Mouse (Mus musculus) forebrain, embryonic 10.5 days (tissue): ENCODE results near the gene Ank2. TPM values are rescaled to one million over a fixed set of nuclear protein-coding genes. Genes with fewer than 3 reads are reported as not detected.

Experiments
- DNase-seq: peaks from one replicate; pipeline ENCODE4 v3.0.0-alpha.2; 2017; ENCODE audit warnings: low spot score; ENCODE audit errors: extremely low spot score
- H3K27ac ChIP-seq: fragments of 300-500 bp; sonication (generic); 2 replicates; pipeline ENCODE4 v1.5.1; 2016; ENCODE audit warnings: mild to moderate bottlenecking
- H3K27me3 ChIP-seq: fragments of 300-500 bp; sonication (generic); 2 replicates; pipeline ENCODE4 v1.6.1; 2016; ENCODE audit warnings: mild to moderate bottlenecking; ENCODE audit not compliant: poor library complexity, severe bottlenecking
- H3K36me3 ChIP-seq: fragments of 300-500 bp; sonication (generic); replicated peaks from 2 replicates; pipeline ENCODE4 v1.6.1; 2016; ENCODE audit warnings: mild to moderate bottlenecking, moderate library complexity
- H3K4me1 ChIP-seq: fragments of 300-500 bp; sonication (generic); 2 replicates; pipeline ENCODE4 v1.6.1; 2016
- H3K4me3 ChIP-seq: fragments of 300-500 bp; sonication (generic); 2 replicates; pipeline ENCODE4 v1.5.1; 2016; ENCODE audit warnings: mild to moderate bottlenecking, moderate library complexity
- H3K9me3 ChIP-seq: fragments of 300-500 bp; sonication (generic); 2 replicates; pipeline ENCODE4 v1.6.1; 2016; ENCODE audit warnings: mild to moderate bottlenecking, moderate library complexity
- WGBS: fragments of 180-500 bp; shearing (Covaris S2); methylation state at CpG from one replicate; pipeline ENCODE4 v1.1.7; 2016; 5-methylcytosine and 5-hydroxymethylcytosine counted together
- polyA plus RNA-seq: library from polyadenylated mRNA; unstranded; fragments of >200 nt; fragmentation: Nextera tagmentation; extraction: Ambion mirVana; gene quantifications from 2 replicates; pipeline ENCODE4 v1.2.1, GENCODE M21; 2016

Ank2 gene
- polyA plus RNA-seq, 1 experiment from 2014 or later: 36.3 TPM

- whole genome bisulfite sequencing: 93% methylated on average over 5 of the region's 5 CpGs
- H3K27me3 ChIP-seq: no peaks in the 10 kb centered on the region
- no peak for DNase-seq
- H3K36me3 ChIP-seq: no peaks in the 10 kb centered on the region
- H3K4me3 ChIP-seq: no peak overlapping the region
- H3K4me1 ChIP-seq: peaks cover 10% of the 10 kb centered on the region
- no peaks in the 10 kb centered on the region for H3K9me3 ChIP-seq
- H3K27ac ChIP-seq: no peak overlapping the region
Observed at GRCm38 (mm10) chr3:127188086-127188788, 310.9 kb downstream of the Ank2 start.

- Histone ChIP-seq H3K4me3 (no peak overlapping the region), H3K27ac (no peak overlapping the region), H3K36me3 (no peaks in the 10 kb centered on the region), H3K27me3 (no peaks in the 10 kb centered on the region), H3K4me1 (peaks cover 10% of the 10 kb centered on the region), H3K9me3 (no peaks in the 10 kb centered on the region)
- WGBS: 90% methylated on average over 2 of the region's 2 CpGs
- no peak for DNase-seq
Observed at GRCm38 (mm10) chr3:127187081-127187480, 312.1 kb downstream of the Ank2 start.

DNA sequence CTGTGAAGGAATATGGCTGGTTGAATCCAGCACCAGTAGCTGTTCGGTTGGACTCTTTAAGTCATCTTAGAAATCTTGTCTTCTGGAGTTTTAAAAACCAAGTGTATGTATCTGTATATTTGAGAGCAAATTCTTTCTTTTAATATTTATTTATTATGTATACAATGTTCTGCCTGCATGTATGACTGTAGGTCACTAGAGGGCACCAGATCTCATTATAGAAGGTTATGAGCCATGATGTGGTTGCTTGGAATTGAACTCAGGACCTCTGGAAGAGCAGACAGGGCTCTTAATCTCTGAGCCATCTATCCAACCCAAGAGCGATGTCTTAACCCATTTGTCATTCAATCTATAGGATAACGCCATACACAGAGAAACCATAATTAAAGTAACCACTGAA is 312.9 kb downstream of the Ank2 start:
- DNase-seq: no peak
- no peak overlapping the region for H3K27ac ChIP-seq
- no peaks in the 10 kb centered on the region for H3K27me3 ChIP-seq
- WGBS: 87% methylated on average over 3 of the region's 3 CpGs
- no peak overlapping the region for H3K4me3 ChIP-seq
- no peaks in the 10 kb centered on the region for H3K9me3 ChIP-seq
- no peaks in the 10 kb centered on the region for H3K36me3 ChIP-seq
- H3K4me1 ChIP-seq: peaks cover 10% of the 10 kb centered on the region

GRCm38 (mm10) chr3:127183998-127184753 is 315.0 kb downstream of the Ank2 start:
- H3K27me3 ChIP-seq: no peaks in the 10 kb centered on the region
- H3K27ac ChIP-seq: no peak overlapping the region
- H3K9me3 ChIP-seq: no peaks in the 10 kb centered on the region
- no peaks in the 10 kb centered on the region for H3K4me1 ChIP-seq
- DNase-seq: no peak
- no peak overlapping the region for H3K4me3 ChIP-seq
- H3K36me3 ChIP-seq: no peaks in the 10 kb centered on the region
- WGBS: 32% methylated on average over 5 of the region's 5 CpGs

- no peak overlapping the region for H3K27ac ChIP-seq
- no peaks in the 10 kb centered on the region for H3K4me1 ChIP-seq
- no peaks in the 10 kb centered on the region for H3K9me3 ChIP-seq
- 75% methylated on average over 2 of the region's 2 CpGs for WGBS
- DNase-seq: no peak
- no peaks in the 10 kb centered on the region for H3K36me3 ChIP-seq
- no peaks in the 10 kb centered on the region for H3K27me3 ChIP-seq
- H3K4me3 ChIP-seq: no peak overlapping the region
Observed at GRCm38 (mm10) chr3:127172697-127173096, 326.5 kb downstream of the Ank2 start.

DNA sequence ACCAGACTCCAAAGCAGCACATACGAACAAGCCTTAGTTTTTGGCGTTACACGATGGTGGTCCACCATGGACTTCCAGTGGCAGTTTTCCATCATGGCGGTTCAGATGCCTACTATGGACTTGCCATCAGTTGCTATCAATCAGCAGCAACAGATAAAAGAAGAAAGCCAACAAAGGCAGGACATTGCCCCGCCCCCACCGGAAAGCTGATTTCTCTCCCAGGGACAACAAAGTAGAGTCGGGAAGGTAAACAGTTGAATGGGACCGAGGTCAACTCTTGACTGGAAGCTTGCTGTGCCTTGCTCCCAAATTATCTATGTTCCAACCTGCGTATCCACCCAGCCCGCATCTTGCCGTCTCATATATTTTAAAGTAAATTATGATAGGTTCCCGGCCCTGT is 328.9 kb downstream of the Ank2 start:
- no peak for DNase-seq
- Histone ChIP-seq H3K27ac (no peak overlapping the region), H3K4me1 (no peaks in the 10 kb centered on the region), H3K36me3 (no peaks in the 10 kb centered on the region), H3K9me3 (no peaks in the 10 kb centered on the region), H3K27me3 (peaks cover 3% of the 10 kb centered on the region), H3K4me3 (no peak overlapping the region)
- 93% methylated on average over 12 of the region's 12 CpGs for WGBS

- WGBS: 82% methylated on average over 1 of the region's 1 CpGs
- no peak for DNase-seq
- no peaks in the 10 kb centered on the region for H3K9me3 ChIP-seq
Observed at GRCm38 (mm10) chr3:127169114-127169513, 330.0 kb downstream of the Ank2 start.

DNA sequence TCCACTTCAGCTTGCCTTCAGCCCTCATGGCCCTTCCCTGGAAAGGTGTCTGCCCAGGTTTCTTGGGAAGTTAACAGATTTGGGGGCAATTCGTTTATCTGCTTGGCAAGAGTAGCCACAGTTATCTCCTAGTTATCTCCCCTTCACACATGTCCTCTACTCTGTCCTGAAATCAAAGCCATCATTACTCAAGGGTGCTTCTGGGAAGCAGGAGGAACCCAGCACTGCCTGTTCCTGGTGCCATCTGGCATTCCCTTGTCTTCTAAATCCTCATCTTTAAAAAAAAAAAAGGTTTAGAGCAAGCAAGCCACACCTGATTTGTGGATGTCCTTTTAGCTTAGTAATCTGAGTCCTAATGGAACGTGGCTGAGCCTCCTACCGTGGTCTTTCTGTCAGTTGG is 335.4 kb downstream of the Ank2 start:
- H3K27me3 ChIP-seq: peaks cover 58% of the 10 kb centered on the region

More at GRCm38 (mm10) chr3:127169114-127169513, 330.0 kb downstream of the Ank2 start:
- H3K4me1 ChIP-seq: no peaks in the 10 kb centered on the region
- H3K27me3 ChIP-seq: peaks cover 12% of the 10 kb centered on the region
- no peak overlapping the region for H3K27ac ChIP-seq
- H3K4me3 ChIP-seq: no peak overlapping the region
- no peaks in the 10 kb centered on the region for H3K36me3 ChIP-seq

GRCm38 (mm10) chr3:127161998-127162712 is 337.0 kb downstream of the Ank2 start:
- WGBS: under 1% methylated on average over 41 of the region's 41 CpGs
- H3K4me1 ChIP-seq: peaks cover 18% of the 10 kb centered on the region
- peak; percentile 69 for DNase-seq
- peak overlapping the region; percentile 76 for H3K4me3 ChIP-seq
- H3K9me3 ChIP-seq: no peaks in the 10 kb centered on the region
- peaks cover 58% of the 10 kb centered on the region for H3K27me3 ChIP-seq
- peak overlapping the region; percentile 72 for H3K27ac ChIP-seq
- no peaks in the 10 kb centered on the region for H3K36me3 ChIP-seq

More for the DNA sequence above, 335.4 kb downstream of the Ank2 start:
- no peak overlapping the region for H3K4me3 ChIP-seq
- H3K27ac ChIP-seq: no peak overlapping the region
- no peaks in the 10 kb centered on the region for H3K36me3 ChIP-seq
- WGBS: 61% methylated on average over 3 of the region's 3 CpGs
- H3K9me3 ChIP-seq: no peaks in the 10 kb centered on the region
- DNase-seq: no peak
- H3K4me1 ChIP-seq: peaks cover 18% of the 10 kb centered on the region

- WGBS: 4% methylated on average over 23 of the region's 23 CpGs
- peaks cover 58% of the 10 kb centered on the region for H3K27me3 ChIP-seq
- no peak for DNase-seq
Observed at GRCm38 (mm10) chr3:127161085-127161837, 337.9 kb downstream of the Ank2 start.

DNA sequence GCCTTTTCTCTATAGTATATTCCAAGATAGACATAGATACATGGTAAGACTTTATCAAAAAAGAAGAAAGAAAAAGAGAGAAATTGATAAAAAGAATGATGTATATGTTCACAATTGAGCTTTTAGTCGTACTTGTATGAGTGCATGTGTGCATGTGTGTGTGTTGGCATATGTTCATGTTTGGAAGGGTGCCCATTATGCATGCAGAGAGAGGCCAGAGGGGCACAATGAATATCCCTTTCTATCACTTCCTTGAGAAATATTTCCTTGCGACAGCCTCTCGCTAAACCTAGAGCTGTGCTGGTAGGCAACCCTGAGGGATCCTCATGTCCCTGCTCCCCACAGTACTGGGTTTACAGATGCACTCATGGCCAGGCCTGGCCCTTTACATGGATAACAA is 341.4 kb downstream of the Ank2 start:
- WGBS: 91% methylated on average over 3 of the region's 3 CpGs
- no peak overlapping the region for H3K27ac ChIP-seq

More at GRCm38 (mm10) chr3:127161085-127161837, 337.9 kb downstream of the Ank2 start:
- Histone ChIP-seq H3K4me3 (peak overlapping the region; percentile 76), H3K4me1 (peaks cover 18% of the 10 kb centered on the region), H3K27ac (peak overlapping the region; percentile 72; the same call in 1 of the 2 replicates), H3K36me3 (no peaks in the 10 kb centered on the region), H3K9me3 (no peaks in the 10 kb centered on the region)

DNA sequence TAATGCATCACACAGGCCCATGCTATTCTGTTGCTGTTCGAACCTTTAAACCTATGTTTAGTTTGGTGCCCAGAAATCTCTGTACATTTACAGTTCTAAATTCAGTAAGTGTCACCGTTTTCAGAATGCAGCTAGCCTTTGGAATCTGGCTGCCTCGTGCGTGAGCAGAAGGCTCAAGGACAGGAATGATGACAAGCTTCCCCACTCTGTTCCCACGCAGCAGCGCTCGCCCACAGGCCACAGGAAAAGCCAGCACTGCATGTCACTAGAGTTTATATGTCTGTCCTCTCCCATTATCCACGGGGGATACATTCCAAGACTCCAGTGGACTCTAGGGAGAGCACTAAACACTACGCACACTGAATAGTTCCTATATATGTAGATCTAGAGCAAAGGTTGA is 343.1 kb downstream of the Ank2 start:
- no peak overlapping the region for H3K27ac ChIP-seq
- peaks cover under 1% of the 10 kb centered on the region for H3K4me1 ChIP-seq
- H3K27me3 ChIP-seq: peaks cover 15% of the 10 kb centered on the region
- H3K9me3 ChIP-seq: no peaks in the 10 kb centered on the region
- 91% methylated on average over 9 of the region's 9 CpGs for WGBS
- no peak overlapping the region for H3K4me3 ChIP-seq
- no peaks in the 10 kb centered on the region for H3K36me3 ChIP-seq
- no peak for DNase-seq

More for the DNA sequence above, 341.4 kb downstream of the Ank2 start:
- H3K36me3 ChIP-seq: no peaks in the 10 kb centered on the region
- peaks cover 31% of the 10 kb centered on the region for H3K27me3 ChIP-seq
- no peak for DNase-seq
- H3K9me3 ChIP-seq: no peaks in the 10 kb centered on the region
- peaks cover 17% of the 10 kb centered on the region for H3K4me1 ChIP-seq
- no peak overlapping the region for H3K4me3 ChIP-seq
